Comparison of ENCODE assay signal across 14 mouse cellular contexts in genomic region chr19:60955712-60956111, GRCm38 (mm10).
"Had no signal": no experiment of that assay in that cellular context is flagged by ENCODE, and none has a peak within 500 bp of the region (broad histone marks: within the 10 kb centered on the region; RNA-seq: fewer than 3 reads in every experiment).

No protein-coding gene starts in this region.

- H3K27ac ChIP-seq: macrophage; midbrain, embryonic 13.5 days; midbrain, embryonic 15.5 days; neural tube, embryonic 12.5 days had no signal

- H3K9ac ChIP-seq: liver, postnatal 0 days; lung, embryonic 14.5 days; midbrain, embryonic 13.5 days; midbrain, embryonic 15.5 days; neural tube, embryonic 12.5 days had no signal

- H3K4me1 ChIP-seq: midbrain, embryonic 13.5 days; midbrain, embryonic 15.5 days; neural tube, embryonic 12.5 days had no signal

- DNase-seq: liver, postnatal 0 days; lung, embryonic 14.5 days; right cerebral cortex, postnatal 25 days; right cerebral cortex, postnatal 4 days; spleen, adult 18-20 months; thymus, adult 18-20 months; thymus, postnatal 14 days; thymus, postnatal 36 days had no signal

- H3K9me3 ChIP-seq: megakaryocyte, embryonic 14.5 days; midbrain, embryonic 13.5 days; midbrain, embryonic 15.5 days; neural tube, embryonic 12.5 days had no signal

- H3K27me3 ChIP-seq: megakaryocyte, embryonic 14.5 days; midbrain, embryonic 13.5 days; midbrain, embryonic 15.5 days; neural tube, embryonic 12.5 days had no signal

- ATAC-seq: liver, postnatal 0 days; midbrain, embryonic 13.5 days; midbrain, embryonic 15.5 days had no signal

- H3K36me3 ChIP-seq: midbrain, embryonic 13.5 days; midbrain, embryonic 15.5 days; neural tube, embryonic 12.5 days had no signal

- H3K4me2 ChIP-seq: lung, embryonic 14.5 days; midbrain, embryonic 11.5 days; midbrain, embryonic 13.5 days; midbrain, embryonic 15.5 days; neural tube, embryonic 12.5 days had no signal

- H3K4me3 ChIP-seq: megakaryocyte, embryonic 14.5 days; midbrain, embryonic 13.5 days; midbrain, embryonic 15.5 days; neural tube, embryonic 12.5 days had no signal
